ENCODE assay signal across 8 mouse cellular contexts in the genomic region with DNA sequence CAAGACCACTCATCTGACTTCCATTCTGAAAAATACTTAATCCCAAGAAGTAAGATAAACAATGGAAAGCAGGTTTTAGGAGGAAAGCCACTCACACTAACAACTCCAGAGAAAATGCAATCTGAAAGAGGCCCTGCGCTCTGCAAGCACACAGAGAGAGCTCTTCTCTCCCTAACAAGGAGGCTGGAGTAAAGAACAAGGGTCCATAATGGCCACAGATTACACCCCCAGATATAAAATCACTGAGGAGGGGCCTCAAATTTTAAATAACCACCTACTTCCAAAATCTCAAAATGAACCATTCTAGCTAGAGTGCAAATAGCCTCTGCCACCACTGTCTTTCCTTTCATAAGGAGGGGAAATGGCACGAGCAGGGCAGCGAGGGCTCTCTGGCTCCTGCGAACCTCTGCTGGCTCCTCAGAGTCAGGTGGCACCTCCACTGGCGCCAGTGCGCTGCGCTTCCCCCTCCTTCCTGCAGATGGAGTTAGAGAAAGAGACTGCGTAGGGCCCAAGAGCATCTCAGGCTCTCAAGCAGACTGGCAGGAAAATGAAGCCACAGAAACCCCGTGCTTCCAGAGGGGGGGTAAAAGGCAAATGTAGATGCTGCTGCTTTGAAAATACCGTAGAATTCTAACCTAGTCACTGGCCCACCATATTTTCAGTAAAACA. TPM values are rescaled to one million over a fixed set of nuclear protein-coding genes. Genes with fewer than 3 reads are reported as not detected.
DNase-seq lines count a peak whose midpoint lies in the region; ATAC-seq and TF ChIP-seq lines count a peak whose summit lies in the region.

No protein-coding gene starts in this region.

- no peaks in the 10 kb centered on the region for H3K36me3 ChIP-seq in forebrain, embryonic 13.5 days (ENCODE audit: poor library complexity, severe bottlenecking)
- H3K36me3 ChIP-seq in liver, embryonic 15.5 days (replicated peaks) = no peaks in the 10 kb centered on the region
- H3K36me3 ChIP-seq in neural tube, embryonic 12.5 days = no peaks in the 10 kb centered on the region
- H3K36me3 ChIP-seq in testis, adult 2 months (ENCODE audit: control insufficient read depth, insufficient read depth, low read length) = no peaks in the 10 kb centered on the region

- peak; percentile 94 for ATAC-seq in forebrain, embryonic 13.5 days
- ATAC-seq in liver, embryonic 15.5 days (ENCODE audit: insufficient read depth) = no peak
- ATAC-seq in neural tube, embryonic 12.5 days (ENCODE audit: low FRiP score, low read depth) = peak; percentile 90

- TF ChIP-seq POLR2A in testis, adult 2 months (IDR thresholded peaks at IDR 0.05; ENCODE audit: control insufficient read depth, low read depth, low read length) = no peak

- H3K9ac ChIP-seq in forebrain, embryonic 13.5 days = no peak overlapping the region
- no peak overlapping the region for H3K9ac ChIP-seq in liver, embryonic 15.5 days
- H3K9ac ChIP-seq in neural tube, embryonic 12.5 days = no peak overlapping the region

- no peak overlapping the region for H3K27ac ChIP-seq in brown adipose tissue, adult 24 weeks (replicated peaks; ENCODE audit: low read depth, low read length)
- no peak overlapping the region for H3K27ac ChIP-seq in forebrain, embryonic 13.5 days
- no peak overlapping the region for H3K27ac ChIP-seq in liver, embryonic 15.5 days (replicated peaks)
- no peak overlapping the region for H3K27ac ChIP-seq in neural tube, embryonic 12.5 days
- no peak overlapping the region for H3K27ac ChIP-seq in testis, adult 2 months (ENCODE audit: control insufficient read depth, insufficient read depth, low read depth, low read length)

- intact Hi-C loops in heart, postnatal 25 days (cut with DNase I) = loop anchor here (2.0 to 5.0 kb wide), 2 partner anchors 51 to 356 kb away; partner anchors contain the start of gene Bbx

- H3K4me3 ChIP-seq in brown adipose tissue, adult 24 weeks (ENCODE audit: insufficient read depth, low read depth, low read length) = 0 out of 2 replicates have a peak overlapping the region, but pooled peaks have one; percentile 19
- peak overlapping the region; percentile 24 for H3K4me3 ChIP-seq in forebrain, embryonic 13.5 days
- no peak overlapping the region for H3K4me3 ChIP-seq in liver, embryonic 15.5 days (replicated peaks)
- no peak overlapping the region for H3K4me3 ChIP-seq in neural tube, embryonic 12.5 days
- H3K4me3 ChIP-seq in testis, adult 2 months (ENCODE audit: control insufficient read depth, low read depth, low read length) = peak overlapping the region; percentile 3; the same call in 1 of the 2 replicates

- peak overlapping the region; percentile 54 for H3K4me2 ChIP-seq in forebrain, embryonic 13.5 days
- H3K4me2 ChIP-seq in liver, embryonic 15.5 days = peak overlapping the region; percentile 8; the same call in 1 of the 2 replicates
- peak overlapping the region; percentile 44 for H3K4me2 ChIP-seq in neural tube, embryonic 12.5 days (replicated peaks)

- H3K9me3 ChIP-seq in forebrain, embryonic 13.5 days (replicated peaks) = no peaks in the 10 kb centered on the region
- H3K9me3 ChIP-seq in liver, embryonic 15.5 days (replicated peaks) = no peaks in the 10 kb centered on the region
- H3K9me3 ChIP-seq in neural tube, embryonic 12.5 days = no peaks in the 10 kb centered on the region

- DNase-seq in CD4-positive, CD25-positive, alpha-beta regulatory T cell, adult 2 months (ENCODE audit: low read depth, low spot score) = peak; percentile 76
- peak; percentile 20 for DNase-seq in heart, postnatal 25 days (ENCODE audit: low spot score)
- peak; percentile 83 for DNase-seq in layer of hippocampus, adult 11-12 months (ENCODE audit: low spot score)

- H3K4me1 ChIP-seq in brown adipose tissue, adult 24 weeks (ENCODE audit: control insufficient read depth, insufficient read depth, insufficient read length, low read length) = no peaks in the 10 kb centered on the region
- H3K4me1 ChIP-seq in forebrain, embryonic 13.5 days = peaks cover 21% of the 10 kb centered on the region
- peaks cover 8% of the 10 kb centered on the region; the same call in 1 of the 2 replicates for H3K4me1 ChIP-seq in liver, embryonic 15.5 days (replicated peaks)
- H3K4me1 ChIP-seq in neural tube, embryonic 12.5 days = peaks cover 14% of the 10 kb centered on the region; the same call in 1 of the 2 replicates
- H3K4me1 ChIP-seq in testis, adult 2 months (ENCODE audit: control insufficient read depth, insufficient read depth, low read length) = peaks cover 4% of the 10 kb centered on the region; the same call in 1 of the 2 replicates

- WGBS in forebrain, embryonic 13.5 days = 24% methylated on average over 10 of the region's 10 CpGs
- 30% methylated on average over 10 of the region's 10 CpGs for WGBS in liver, embryonic 15.5 days (ENCODE audit: insufficient replicate concordance)
- 11% methylated on average over 10 of the region's 10 CpGs for WGBS in neural tube, embryonic 12.5 days

- TF ChIP-seq CTCF in testis, adult 2 months (IDR thresholded peaks at IDR 0.05; ENCODE audit: control insufficient read depth, insufficient read depth, insufficient replicate concordance, low read depth, low read length) = peak; percentile 28; the same call in 1 of the 2 replicates

- no peaks in the 10 kb centered on the region for H3K27me3 ChIP-seq in forebrain, embryonic 13.5 days
- no peaks in the 10 kb centered on the region for H3K27me3 ChIP-seq in liver, embryonic 15.5 days
- peaks cover 11% of the 10 kb centered on the region for H3K27me3 ChIP-seq in neural tube, embryonic 12.5 days (replicated peaks)
- H3K27me3 ChIP-seq in testis, adult 2 months (ENCODE audit: control insufficient read depth, insufficient read depth, low read length) = no peaks in the 10 kb centered on the region

RNA-seq across cellular contexts. Expression of gene Bbx, which starts 51.4 kb away (rescaled TPM):
- 6.9 and 9.8 TPM in 2 replicates for polyA plus RNA-seq in brown adipose tissue, adult 24 weeks (2012; ENCODE audit: insufficient read depth, insufficient read length, missing spikeins)
- polyA plus RNA-seq in forebrain, embryonic 13.5 days (2015; fragmentation: Nextera tagmentation; extraction: Ambion mirVana) = 42.8 and 48.8 TPM in 2 replicates
- 10 to 100 TPM; 11.7 to 14.7 TPM for total RNA-seq in heart, postnatal 25 days (2021)
- polyA plus RNA-seq in liver, embryonic 15.5 days (2015; fragmentation: Nextera tagmentation; extraction: Ambion mirVana) = 5.5 and 6.1 TPM in 2 replicates
- 24.8 and 29.2 TPM in 2 replicates for polyA plus RNA-seq in neural tube, embryonic 12.5 days (2016; fragmentation: Nextera tagmentation; extraction: Ambion mirVana)
- polyA plus RNA-seq in testis, adult 2 months (2012; rRNA removed) = 52.7 and 55.5 TPM in 2 replicates

Comparison
In these comparisons a context has a peak if more than half of its experiments do, and no peak if none do; other contexts are left out.
1. DNase-seq: peak in every context shown above with its lines; median percentile 83 in layer of hippocampus, adult 11-12 months; 76 in CD4-positive, CD25-positive, alpha-beta regulatory T cell, adult 2 months; 20 in heart, postnatal 25 days.
2. H3K4me3 ChIP-seq: peak in brown adipose tissue, adult 24 weeks (single experiment), forebrain, embryonic 13.5 days (single experiment) and testis, adult 2 months (single experiment); none in liver, embryonic 15.5 days (single experiment) and neural tube, embryonic 12.5 days (single experiment).
3. Peak in every context shown above with its lines, with median percentiles within 50 percentile points of each other: H3K4me2 ChIP-seq.